Mouse (Mus musculus) liver, embryonic 15.5 days (tissue): ENCODE results near the gene Plce1. TPM values are rescaled to one million over a fixed set of nuclear protein-coding genes. Genes with fewer than 3 reads are reported as not detected.

ENCODE experiments used
- ATAC-seq: fragments of 200-750 bp; cut with Nextera tagmentation; 2 replicates; pipeline ENCODE4 v1.8.0; 2017; ENCODE audit warnings: moderate number of reproducible peaks, mild to moderate bottlenecking, moderate library complexity; ENCODE audit not compliant: insufficient read depth
- H3K27ac ChIP-seq: fragments of 300-500 bp; sonication (generic); replicated peaks from 2 replicates; pipeline ENCODE4 v1.5.1; 2015; ENCODE audit warnings: mild to moderate bottlenecking, inconsistent platforms
- H3K27me3 ChIP-seq: fragments of 300-500 bp; sonication (generic); 2 replicates; pipeline ENCODE4 v1.6.1; 2015; ENCODE audit warnings: mild to moderate bottlenecking, inconsistent platforms
- H3K36me3 ChIP-seq: fragments of 300-500 bp; sonication (generic); replicated peaks from 2 replicates; pipeline ENCODE4 v1.6.1; 2015; ENCODE audit warnings: moderate library complexity, mild to moderate bottlenecking, inconsistent platforms
- H3K4me1 ChIP-seq: fragments of 300-500 bp; sonication (generic); replicated peaks from 2 replicates; pipeline ENCODE4 v1.6.1; 2015; ENCODE audit warnings: inconsistent platforms
- H3K4me2 ChIP-seq: fragments of 300-500 bp; sonication (generic); 2 replicates; pipeline ENCODE4 v1.6.1; 2015; ENCODE audit warnings: moderate library complexity, mild to moderate bottlenecking, inconsistent platforms
- H3K4me3 ChIP-seq: fragments of 300-500 bp; sonication (generic); replicated peaks from 2 replicates; pipeline ENCODE4 v1.5.1; 2015; ENCODE audit warnings: mild to moderate bottlenecking, inconsistent platforms
- H3K9ac ChIP-seq: fragments of 300-500 bp; sonication (generic); 2 replicates; pipeline ENCODE4 v1.6.1; 2015; ENCODE audit warnings: moderate library complexity, mild to moderate bottlenecking, inconsistent platforms
- H3K9me3 ChIP-seq: fragments of 300-500 bp; sonication (generic); replicated peaks from 2 replicates; pipeline ENCODE4 v1.6.1; 2016; ENCODE audit warnings: inconsistent platforms
- WGBS: fragments of 180-500 bp; shearing (Covaris S2); methylation state at CpG from one replicate; pipeline ENCODE4 v1.1.7; 2015; ENCODE audit warnings: mixed read lengths; ENCODE audit not compliant: insufficient replicate concordance; 5-methylcytosine and 5-hydroxymethylcytosine counted together
- polyA plus RNA-seq: library from polyadenylated mRNA; unstranded; fragments of >200 nt; fragmentation: Nextera tagmentation; extraction: Ambion mirVana; gene quantifications from 2 replicates; pipeline ENCODE4 v1.2.1, GENCODE M21; 2015

Plce1 gene
- polyA plus RNA-seq, 1 experiment from 2014 or later, result 0.47 TPM

DNA sequence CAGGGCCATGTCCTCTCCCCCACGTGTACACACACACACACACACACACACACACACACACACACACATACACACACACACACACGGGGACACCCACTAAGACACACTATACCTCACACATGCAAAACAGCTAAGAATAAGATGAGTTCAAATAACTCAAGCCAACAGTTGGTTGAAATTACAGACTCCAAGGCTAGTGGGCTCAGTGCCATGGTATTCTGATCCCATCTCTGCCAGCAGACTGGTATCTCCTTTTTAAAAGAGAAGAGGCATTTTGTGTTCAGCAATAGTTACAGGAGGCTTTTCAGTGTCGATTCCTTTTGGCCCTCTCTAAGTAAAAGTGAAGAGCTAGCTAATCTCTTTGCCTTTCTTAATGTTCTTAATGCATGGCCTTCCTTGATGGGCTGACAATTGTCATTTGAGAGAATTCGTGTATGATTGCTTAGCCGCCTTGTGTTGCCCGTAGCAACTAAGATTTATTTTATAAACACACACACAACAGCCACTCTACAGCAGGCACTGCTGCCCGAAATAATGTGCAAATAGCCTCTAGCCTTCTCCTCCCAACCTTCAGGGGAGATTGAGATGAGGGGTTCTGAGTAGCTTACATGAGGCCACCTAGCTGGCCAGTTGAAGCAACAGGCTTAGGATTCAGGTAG lies 111.8 kb downstream of the Plce1 start:
- Histone ChIP-seq H3K4me1 (no peaks in the 10 kb centered on the region), H3K4me3 (no peak overlapping the region), H3K9ac (no peak overlapping the region), H3K27ac (no peak overlapping the region), H3K36me3 (no peaks in the 10 kb centered on the region), H3K27me3 (no peaks in the 10 kb centered on the region), H3K4me2 (no peak overlapping the region), H3K9me3 (no peaks in the 10 kb centered on the region)
- 61% methylated on average over 7 of the region's 7 CpGs for WGBS
- no peak for ATAC-seq

DNA sequence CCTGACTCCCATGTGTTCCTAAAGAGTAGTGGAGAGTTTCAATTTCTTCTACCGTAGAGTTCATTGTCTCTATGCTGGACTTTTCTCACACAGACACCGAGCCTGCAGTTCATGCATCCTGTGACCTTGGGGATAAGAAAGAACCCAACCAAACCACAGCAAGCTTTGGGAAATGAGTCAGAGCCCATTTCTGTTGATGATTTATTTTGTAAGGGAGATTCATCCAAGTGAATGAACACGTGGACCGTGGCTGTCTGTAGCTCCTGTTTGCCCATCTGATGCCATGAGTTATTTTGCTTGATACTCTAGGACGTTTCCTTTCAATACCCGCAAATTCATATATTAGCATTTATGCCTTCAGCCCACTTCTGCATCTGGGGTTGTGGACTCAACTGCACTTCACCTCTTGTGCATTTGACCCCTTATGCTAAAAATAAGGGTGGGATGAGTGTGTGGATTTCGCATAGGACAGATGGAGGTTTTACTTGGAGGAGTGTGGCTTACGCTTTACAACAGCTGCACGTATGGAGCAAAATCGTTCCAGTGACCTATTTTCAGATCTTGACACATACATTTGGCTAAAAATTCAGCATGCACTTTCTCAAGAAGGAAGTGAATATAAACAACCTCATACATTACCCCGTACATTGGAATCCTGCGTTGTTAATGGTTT lies 112.5 kb downstream of the Plce1 start:
- Histone ChIP-seq H3K4me2 (no peak overlapping the region), H3K4me3 (no peak overlapping the region), H3K27ac (no peak overlapping the region), H3K9ac (no peak overlapping the region), H3K4me1 (no peaks in the 10 kb centered on the region), H3K36me3 (no peaks in the 10 kb centered on the region), H3K27me3 (no peaks in the 10 kb centered on the region), H3K9me3 (no peaks in the 10 kb centered on the region)
- no peak for ATAC-seq
- 61% methylated on average over 12 of the region's 12 CpGs for WGBS

- H3K27ac ChIP-seq, result no peak overlapping the region
- WGBS, result 80% methylated on average over 4 of the region's 4 CpGs
- no peak for ATAC-seq
- H3K36me3 ChIP-seq, result no peaks in the 10 kb centered on the region
- no peak overlapping the region for H3K9ac ChIP-seq
- no peak overlapping the region for H3K4me2 ChIP-seq
- no peaks in the 10 kb centered on the region for H3K9me3 ChIP-seq
- no peak overlapping the region for H3K4me3 ChIP-seq
- no peaks in the 10 kb centered on the region for H3K4me1 ChIP-seq
- no peaks in the 10 kb centered on the region for H3K27me3 ChIP-seq
Observed at GRCm38 (mm10) chr19:38596096-38596495, 115.2 kb downstream of the Plce1 start.

DNA sequence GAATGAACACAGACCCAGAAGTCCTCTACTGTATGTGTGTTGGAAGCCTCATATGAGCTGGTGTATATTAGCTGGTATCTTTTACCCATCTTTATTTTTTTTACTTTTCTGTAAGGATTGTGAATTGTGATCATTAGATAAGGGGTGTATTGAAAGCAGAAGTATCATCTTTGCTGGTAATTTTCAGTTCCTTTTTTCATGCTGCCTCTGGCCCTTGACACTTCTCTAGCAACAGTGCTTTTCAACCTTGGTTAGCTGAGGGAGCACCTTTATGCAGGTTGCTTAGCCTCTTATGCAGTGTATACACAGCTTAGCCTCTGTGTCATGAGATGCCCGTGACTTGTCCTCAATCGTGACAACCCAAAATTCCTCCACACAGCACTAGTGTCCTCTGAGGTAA lies 116.5 kb downstream of the Plce1 start:
- Histone ChIP-seq H3K4me3 (no peak overlapping the region), H3K4me2 (no peak overlapping the region), H3K27ac (no peak overlapping the region), H3K9me3 (no peaks in the 10 kb centered on the region), H3K9ac (no peak overlapping the region), H3K36me3 (no peaks in the 10 kb centered on the region), H3K4me1 (no peaks in the 10 kb centered on the region), H3K27me3 (no peaks in the 10 kb centered on the region)
- ATAC-seq, result no peak
- 54% methylated on average over 2 of the region's 2 CpGs for WGBS

GRCm38 (mm10) chr19:38599001-38599400 lies 118.1 kb downstream of the Plce1 start:
- Histone ChIP-seq H3K36me3 (no peaks in the 10 kb centered on the region), H3K4me3 (no peak overlapping the region)
- WGBS, result 47% methylated on average over 3 of the region's 3 CpGs

GRCm38 (mm10) chr19:38601127-38601526 lies 120.2 kb downstream of the Plce1 start:
- Histone ChIP-seq H3K9ac (no peak overlapping the region), H3K4me3 (no peak overlapping the region), H3K27me3 (no peaks in the 10 kb centered on the region), H3K9me3 (no peaks in the 10 kb centered on the region), H3K36me3 (no peaks in the 10 kb centered on the region), H3K4me2 (no peak overlapping the region), H3K27ac (no peak overlapping the region), H3K4me1 (no peaks in the 10 kb centered on the region)
- 52% methylated on average over 5 of the region's 5 CpGs for WGBS
- ATAC-seq, result no peak

More at GRCm38 (mm10) chr19:38599001-38599400, 118.1 kb downstream of the Plce1 start:
- H3K4me2 ChIP-seq, result no peak overlapping the region
- H3K9me3 ChIP-seq, result no peaks in the 10 kb centered on the region
- H3K9ac ChIP-seq, result no peak overlapping the region
- ATAC-seq, result no peak
- H3K4me1 ChIP-seq, result no peaks in the 10 kb centered on the region
- H3K27ac ChIP-seq, result no peak overlapping the region
- no peaks in the 10 kb centered on the region for H3K27me3 ChIP-seq

DNA sequence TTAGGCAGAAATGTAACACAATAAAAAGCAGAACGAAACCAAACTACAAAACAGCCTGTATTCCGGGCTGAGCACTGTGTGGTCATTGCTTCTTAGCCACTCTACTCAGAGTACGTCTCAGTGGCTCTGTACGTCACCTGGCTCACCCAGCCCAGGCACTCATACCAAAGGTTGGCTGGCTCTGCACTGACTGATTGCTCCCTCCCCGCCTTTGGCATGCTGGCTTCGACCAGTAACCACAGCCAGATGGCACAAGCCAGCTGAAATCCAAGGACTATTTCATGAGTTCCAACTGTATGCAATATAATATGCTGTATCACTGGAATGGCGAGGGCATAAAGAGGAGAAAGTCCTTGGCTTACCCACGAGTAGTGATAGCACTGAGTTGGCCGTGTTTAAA lies 121.9 kb downstream of the Plce1 start:
- Histone ChIP-seq H3K4me2 (no peak overlapping the region), H3K9ac (no peak overlapping the region), H3K27ac (no peak overlapping the region), H3K4me1 (no peaks in the 10 kb centered on the region), H3K27me3 (no peaks in the 10 kb centered on the region), H3K9me3 (no peaks in the 10 kb centered on the region), H3K4me3 (no peak overlapping the region), H3K36me3 (no peaks in the 10 kb centered on the region)
- WGBS, result 69% methylated on average over 9 of the region's 9 CpGs
- ATAC-seq, result no peak

- H3K9me3 ChIP-seq, result no peaks in the 10 kb centered on the region
- 61% methylated on average over 5 of the region's 5 CpGs for WGBS
- no peaks in the 10 kb centered on the region for H3K36me3 ChIP-seq
- H3K27me3 ChIP-seq, result no peaks in the 10 kb centered on the region
- H3K9ac ChIP-seq, result no peak overlapping the region
- no peak overlapping the region for H3K4me2 ChIP-seq
- H3K4me3 ChIP-seq, result no peak overlapping the region
- no peaks in the 10 kb centered on the region for H3K4me1 ChIP-seq
- ATAC-seq, result no peak
- no peak overlapping the region for H3K27ac ChIP-seq
Observed at GRCm38 (mm10) chr19:38607236-38607635, 126.3 kb downstream of the Plce1 start.

DNA sequence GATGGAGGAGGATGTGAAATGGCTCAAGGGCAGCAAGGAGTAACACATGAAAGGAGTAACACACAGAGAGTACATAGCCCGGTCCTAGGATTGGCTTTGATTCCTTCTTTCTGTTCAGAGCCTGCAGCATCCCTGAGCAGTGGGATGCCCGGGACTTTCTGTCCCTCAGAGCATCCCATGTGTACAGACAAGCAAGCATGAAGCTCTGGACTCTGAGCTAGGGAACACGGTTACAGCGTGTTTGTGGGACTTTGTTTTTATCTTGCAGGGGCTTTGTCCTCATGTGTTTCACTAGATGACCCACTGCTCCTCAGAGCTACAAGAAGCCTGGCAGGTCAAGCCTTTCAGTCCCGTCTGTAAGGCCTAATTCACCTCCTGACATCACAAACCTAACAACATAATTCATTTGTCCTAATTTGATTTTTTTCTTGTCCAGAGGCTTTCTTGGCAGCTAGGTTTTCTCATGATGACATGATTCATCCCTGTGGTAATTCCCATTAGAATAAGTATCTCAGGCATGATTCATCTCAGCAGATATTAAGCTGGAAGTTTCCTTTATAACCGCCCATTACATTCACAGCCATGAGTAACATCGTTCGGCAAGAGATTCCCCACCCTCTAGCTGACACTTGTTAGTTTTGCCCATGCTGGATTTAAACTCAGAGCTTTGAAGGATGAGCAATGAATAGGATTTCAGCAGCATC lies 128.2 kb downstream of the Plce1 start:
- Histone ChIP-seq H3K4me3 (no peak overlapping the region), H3K9ac (no peak overlapping the region), H3K9me3 (no peaks in the 10 kb centered on the region), H3K27ac (no peak overlapping the region), H3K27me3 (no peaks in the 10 kb centered on the region), H3K36me3 (no peaks in the 10 kb centered on the region), H3K4me2 (no peak overlapping the region), H3K4me1 (no peaks in the 10 kb centered on the region)
- no peak for ATAC-seq
- WGBS, result 58% methylated on average over 8 of the region's 8 CpGs

- no peaks in the 10 kb centered on the region for H3K4me1 ChIP-seq
- WGBS, result 66% methylated on average over 2 of the region's 2 CpGs
- no peaks in the 10 kb centered on the region for H3K9me3 ChIP-seq
- no peak overlapping the region for H3K4me2 ChIP-seq
- H3K27ac ChIP-seq, result no peak overlapping the region
- no peak for ATAC-seq
- H3K27me3 ChIP-seq, result no peaks in the 10 kb centered on the region
- no peak overlapping the region for H3K4me3 ChIP-seq
- H3K9ac ChIP-seq, result no peak overlapping the region
- no peaks in the 10 kb centered on the region for H3K36me3 ChIP-seq
Observed at GRCm38 (mm10) chr19:38610291-38610690, 129.4 kb downstream of the Plce1 start.

DNA sequence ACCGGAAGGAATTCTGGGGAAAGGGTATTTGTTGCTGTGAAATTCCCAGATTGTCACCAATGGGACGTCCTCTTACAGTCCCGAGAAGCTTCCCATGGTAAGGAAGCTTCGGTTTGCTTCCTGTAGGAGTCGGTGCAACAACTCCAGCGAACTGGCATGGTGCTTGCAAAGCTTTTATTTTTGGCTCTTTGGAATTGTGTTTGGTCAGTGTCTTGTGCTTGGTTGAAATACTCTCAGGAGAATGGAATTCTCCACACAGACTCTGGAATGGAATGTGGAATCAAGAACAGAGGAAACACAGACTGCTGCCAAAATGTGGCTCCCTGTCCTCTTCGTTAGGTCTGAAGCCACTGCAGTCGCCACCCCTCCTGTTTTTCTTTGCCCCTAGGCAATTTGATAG lies 129.9 kb downstream of the Plce1 start:
- Histone ChIP-seq H3K9ac (no peak overlapping the region), H3K27ac (no peak overlapping the region), H3K9me3 (no peaks in the 10 kb centered on the region), H3K4me3 (no peak overlapping the region), H3K27me3 (no peaks in the 10 kb centered on the region), H3K4me1 (no peaks in the 10 kb centered on the region), H3K36me3 (no peaks in the 10 kb centered on the region), H3K4me2 (no peak overlapping the region)
- no peak for ATAC-seq
- 64% methylated on average over 8 of the region's 8 CpGs for WGBS
